Mouse (Mus musculus): ENCODE measurements around the gene Suclg2.

Gene Suclg2

GRCm38 (mm10) chr6:95556320-95556719, 162.3 kb downstream of the Suclg2 start:
- DNase-seq (ENCODE audit: low spot score), result no peak

GRCm38 (mm10) chr6:95552339-95552950, 166.2 kb downstream of the Suclg2 start:
- DNase-seq (ENCODE audit: low spot score), result no peak

DNA sequence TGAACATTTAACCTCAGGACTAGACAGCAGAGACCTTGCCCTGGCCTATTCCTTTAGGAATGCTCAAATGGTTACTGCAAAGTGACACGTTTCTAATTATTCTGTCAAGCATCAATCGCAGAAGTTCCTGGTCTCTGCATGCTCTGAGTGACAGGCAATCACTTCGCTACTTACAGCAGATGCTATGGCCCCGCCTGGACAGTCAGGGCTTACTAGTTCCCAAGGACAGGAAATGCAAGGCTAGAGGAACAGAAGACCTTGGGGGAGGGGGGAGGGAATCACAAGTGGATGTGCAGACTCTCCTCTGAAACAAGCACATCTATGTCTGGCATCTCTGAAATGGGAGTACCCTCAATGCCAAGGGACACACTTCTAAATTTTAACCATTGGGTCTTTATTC, 167.6 kb downstream of the Suclg2 start:
- DNase-seq (ENCODE audit: low spot score), result peak; percentile 25

DNA sequence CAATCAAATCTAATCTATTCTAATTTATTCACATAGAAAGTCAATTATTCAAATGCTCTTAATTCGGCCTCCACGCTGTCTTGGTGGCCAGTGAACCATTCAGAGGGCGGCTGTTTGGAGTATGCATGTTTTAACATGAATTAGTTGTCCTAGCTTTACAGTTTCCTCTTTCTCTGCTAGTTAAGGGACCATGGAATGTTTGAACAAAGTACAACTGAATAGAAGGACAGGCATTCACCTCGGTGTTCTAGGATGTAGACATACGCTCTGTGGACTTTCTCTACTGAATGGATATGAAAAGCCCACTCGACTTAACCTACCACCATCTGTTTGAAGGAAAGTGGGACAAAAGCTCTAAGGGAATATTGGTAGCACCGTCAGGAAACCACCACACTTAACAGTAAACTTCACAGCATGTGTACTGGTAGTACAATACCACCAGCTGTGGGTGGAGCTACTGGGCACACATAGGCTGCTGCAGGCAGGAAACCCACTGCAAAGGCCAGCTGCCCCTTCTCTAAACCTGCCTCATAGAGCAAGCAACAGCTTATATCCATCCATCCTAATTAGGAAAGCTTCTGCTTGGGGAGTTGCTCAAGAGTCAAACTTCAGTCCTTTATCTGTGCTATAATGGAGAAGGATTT, 172.3 kb downstream of the Suclg2 start:
- DNase-seq (ENCODE audit: low spot score), result no peak

DNA sequence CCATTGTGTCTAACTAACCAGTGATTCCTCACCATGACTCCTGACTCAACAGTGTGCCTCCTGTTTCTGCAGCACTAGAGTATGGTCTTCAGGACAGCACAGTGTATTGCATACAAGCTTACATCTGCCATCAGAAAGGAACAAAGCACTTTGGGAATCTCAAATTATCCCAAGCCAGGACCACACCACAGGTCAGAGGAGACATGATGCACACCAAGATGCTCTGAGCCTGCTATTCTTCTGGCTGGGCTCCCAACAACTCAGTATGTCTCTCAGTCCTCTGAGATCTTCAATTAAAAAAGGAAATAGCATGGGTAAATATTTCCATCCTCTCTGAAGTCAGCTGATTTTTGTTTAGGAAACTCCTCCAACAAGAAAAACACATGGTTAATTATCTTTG, 172.9 kb downstream of the Suclg2 start:
- DNase-seq (ENCODE audit: low spot score), result no peak

- DNase-seq (ENCODE audit: low spot score), result no peak
Measured at GRCm38 (mm10) chr6:95545296-95545695, 173.3 kb downstream of the Suclg2 start.

- no peak for DNase-seq (ENCODE audit: low spot score)
Measured at GRCm38 (mm10) chr6:95535191-95535590, 183.4 kb downstream of the Suclg2 start.

DNA sequence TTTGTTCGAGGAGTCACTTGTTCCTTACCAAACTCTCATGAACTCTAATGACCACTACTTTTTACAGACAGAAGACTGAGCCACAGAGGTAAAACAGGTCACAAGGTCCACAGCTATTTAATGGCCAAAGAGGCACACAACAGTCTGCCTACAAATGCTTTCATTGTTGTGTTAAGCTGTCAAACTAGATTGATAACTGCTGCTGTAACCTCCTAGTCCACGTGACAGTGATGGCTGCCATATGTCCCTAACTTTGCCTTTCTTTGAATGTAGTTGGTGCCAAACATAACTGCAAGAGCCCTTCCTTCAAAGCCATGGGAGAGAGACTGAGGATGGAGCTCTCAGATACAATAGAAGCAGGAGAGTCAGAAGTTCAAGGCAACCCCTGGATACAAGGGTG, 198.8 kb downstream of the Suclg2 start:
- DNase-seq (ENCODE audit: low spot score), result no peak

- no peak for DNase-seq (ENCODE audit: low spot score)
Measured at GRCm38 (mm10) chr6:95518406-95518805, 200.2 kb downstream of the Suclg2 start.

DNA sequence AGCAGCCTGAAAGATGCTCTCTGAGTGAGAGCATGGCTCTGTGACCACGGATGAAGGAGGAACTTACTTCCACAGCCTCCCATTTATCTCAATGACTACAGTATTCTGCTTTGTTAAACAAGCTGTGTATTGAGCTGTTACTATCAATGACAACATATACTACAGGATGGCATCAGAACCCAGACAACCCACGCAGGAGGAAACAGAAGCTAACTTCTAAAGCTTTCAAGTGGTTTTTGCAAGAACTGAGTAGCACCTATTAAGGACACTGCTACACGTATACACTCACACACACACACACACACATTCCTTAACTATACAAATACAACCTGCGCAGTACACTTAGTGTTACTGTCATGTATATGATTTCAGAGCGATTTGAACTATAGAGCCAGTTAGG, 202.9 kb downstream of the Suclg2 start:
- no peak for DNase-seq (ENCODE audit: low spot score)

DNA sequence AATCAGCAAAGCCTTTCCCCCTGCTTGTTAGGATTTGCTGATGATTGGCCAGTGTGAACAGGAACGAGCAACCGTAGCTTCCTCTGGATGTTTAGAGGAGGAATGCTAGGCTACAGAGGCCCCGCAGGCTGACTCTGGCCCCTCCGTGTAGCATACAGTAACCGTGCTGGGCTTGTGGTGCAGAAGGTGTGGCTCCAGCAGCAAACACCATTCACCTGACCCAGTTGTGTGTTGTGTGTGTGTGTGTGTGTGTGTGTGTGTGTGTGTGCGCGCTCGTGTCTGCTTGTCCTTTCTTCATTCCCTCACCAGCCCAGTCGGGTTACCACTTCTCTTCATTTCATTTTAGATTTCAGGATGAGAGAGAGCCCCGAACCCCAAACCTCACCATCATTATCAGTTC, 203.9 kb downstream of the Suclg2 start:
- no peak for DNase-seq (ENCODE audit: low spot score)

DNA sequence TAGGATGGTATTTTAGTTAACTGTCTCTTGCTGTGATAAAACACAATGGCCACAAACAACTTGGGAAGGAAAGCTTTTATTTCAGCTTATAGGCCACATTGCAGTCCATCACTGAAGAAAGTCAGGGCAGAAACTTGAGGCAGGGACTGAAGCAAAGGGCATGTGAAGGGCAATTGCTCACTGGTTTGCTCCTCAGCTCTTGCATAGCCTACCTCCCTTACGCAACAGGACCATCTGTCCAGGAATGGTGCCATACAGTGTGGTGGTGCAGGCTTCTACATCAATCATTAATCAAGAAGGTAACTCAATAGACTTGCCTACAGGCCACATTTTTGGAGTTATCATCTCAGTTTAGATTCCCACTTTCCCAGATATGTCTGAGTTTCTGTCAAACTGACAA, 206.9 kb downstream of the Suclg2 start:
- DNase-seq (ENCODE audit: low spot score), result no peak

DNA sequence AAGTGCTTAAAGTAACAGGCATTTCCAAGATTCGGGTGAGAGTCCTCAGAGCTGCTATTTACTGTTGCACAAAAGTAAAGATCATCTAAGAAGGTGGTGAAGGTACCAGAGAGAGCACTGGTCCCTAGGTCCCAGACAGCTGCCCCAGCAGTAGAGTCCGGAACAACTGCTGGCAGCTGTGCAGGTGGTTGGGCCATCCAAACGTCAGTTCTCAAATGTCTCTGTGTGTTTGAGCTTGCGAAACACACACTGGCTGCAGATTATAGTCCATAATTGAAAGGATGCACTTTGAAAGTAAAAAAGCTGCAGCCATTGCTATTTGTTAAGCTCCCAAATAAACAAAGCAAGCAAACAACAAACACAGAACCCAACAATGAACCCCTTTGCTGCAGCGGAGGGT, 217.8 kb downstream of the Suclg2 start:
- DNase-seq (ENCODE audit: low spot score), result no peak

DNA sequence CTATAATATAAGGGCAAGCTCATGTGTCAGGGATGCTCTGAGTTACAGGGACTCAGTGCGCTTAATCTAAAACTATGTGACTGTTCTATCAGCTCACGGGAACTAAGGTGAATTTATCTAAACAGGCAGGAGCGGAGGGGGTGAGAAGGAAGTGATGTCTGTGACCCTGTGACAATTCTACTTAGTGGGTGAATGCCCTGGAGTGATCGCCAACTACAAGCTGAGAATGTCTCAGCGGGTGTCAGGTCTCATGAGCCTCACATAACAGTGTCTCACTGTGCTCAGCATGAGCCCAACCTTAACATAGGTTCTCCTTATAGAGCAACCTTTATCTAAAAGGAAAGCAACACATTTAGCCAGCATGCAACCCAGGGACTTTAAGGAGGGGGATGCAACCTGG, 219.0 kb downstream of the Suclg2 start:
- DNase-seq (ENCODE audit: low spot score), result peak; percentile 20

GRCm38 (mm10) chr6:95492216-95492956, 226.2 kb downstream of the Suclg2 start:
- DNase-seq (ENCODE audit: low spot score), result no peak

GRCm38 (mm10) chr6:95491043-95491442, 227.6 kb downstream of the Suclg2 start:
- no peak for DNase-seq (ENCODE audit: low spot score)

DNA sequence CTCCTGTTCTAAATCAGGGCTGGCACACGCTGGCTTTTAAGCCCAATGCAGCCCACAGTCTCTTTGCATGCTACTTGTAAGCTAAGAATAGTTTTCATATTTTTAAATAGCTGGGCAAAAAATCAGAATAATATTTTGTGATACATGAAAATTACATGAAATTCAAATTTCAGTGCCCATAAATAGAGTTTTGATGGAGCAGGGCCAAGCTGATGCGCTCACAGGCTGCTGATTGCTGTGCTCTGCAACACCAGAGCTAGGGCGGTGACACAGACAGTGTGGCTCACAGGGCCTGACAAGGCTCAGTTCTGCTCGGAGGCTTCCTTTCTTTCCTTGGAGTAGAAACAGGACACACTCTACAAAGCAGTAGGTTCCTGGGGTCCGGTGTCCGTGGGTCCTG, 232.8 kb downstream of the Suclg2 start:
- DNase-seq (ENCODE audit: low spot score), result no peak

- DNase-seq (ENCODE audit: low spot score), result peak; percentile 79
Measured at GRCm38 (mm10) chr6:95484183-95484818, 234.3 kb downstream of the Suclg2 start.

GRCm38 (mm10) chr6:95483686-95484085, 234.9 kb downstream of the Suclg2 start:
- DNase-seq (ENCODE audit: low spot score), result no peak

DNA sequence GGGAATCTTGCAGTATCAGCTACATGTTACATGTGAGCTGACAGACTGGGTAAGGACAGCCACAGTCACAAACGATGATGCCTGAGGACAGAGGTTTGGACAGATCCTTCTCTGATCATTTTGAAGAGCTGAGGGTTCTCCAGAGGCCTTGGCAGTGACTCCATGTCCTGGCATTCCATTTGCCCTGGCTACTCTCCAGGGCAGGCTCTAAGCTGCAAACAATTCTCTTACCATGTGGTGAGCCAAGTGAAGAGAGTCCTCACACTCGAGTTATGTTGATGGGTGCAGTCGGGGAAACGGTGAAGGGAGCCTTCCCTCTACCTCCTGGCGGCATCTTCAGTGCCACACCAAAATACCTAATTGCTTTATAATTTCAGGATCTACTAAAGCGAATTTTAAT, 235.5 kb downstream of the Suclg2 start:
- DNase-seq (ENCODE audit: low spot score), result no peak

GRCm38 (mm10) chr6:95479801-95480200, 238.8 kb downstream of the Suclg2 start:
- no peak for DNase-seq (ENCODE audit: low spot score)

GRCm38 (mm10) chr6:95469521-95469920, 249.1 kb downstream of the Suclg2 start:
- DNase-seq (ENCODE audit: low spot score), result peak; percentile 13

- DNase-seq (ENCODE audit: low spot score), result no peak
Measured at GRCm38 (mm10) chr6:95465322-95465721, 253.3 kb downstream of the Suclg2 start.

Measured in retina, embryonic 14.5 days (tissue).